Mouse (Mus musculus): ENCODE measurements around the gene Ppp1r10. TPM values are rescaled to one million over a fixed set of nuclear protein-coding genes. Genes with fewer than 3 reads are reported as not detected.

The Ppp1r10 gene
- 91.4 and 97.7 TPM in 2 replicates for total RNA-seq (2021)
- long read RNA-seq, experiment 1, full-length matches to known transcripts = 4 of 39 reads
- long read RNA-seq, experiment 1, partial matches to known transcripts = 25 of 39 reads
- long read RNA-seq, experiment 1, other reads (novel, unspliced or antisense) = 10 of 39 reads
- long read RNA-seq, experiment 2, full-length matches to known transcripts = 5 of 37 reads
- long read RNA-seq, experiment 2, partial matches to known transcripts = 24 of 37 reads
- long read RNA-seq, experiment 2, other reads (novel, unspliced or antisense) = 8 of 37 reads

DNA sequence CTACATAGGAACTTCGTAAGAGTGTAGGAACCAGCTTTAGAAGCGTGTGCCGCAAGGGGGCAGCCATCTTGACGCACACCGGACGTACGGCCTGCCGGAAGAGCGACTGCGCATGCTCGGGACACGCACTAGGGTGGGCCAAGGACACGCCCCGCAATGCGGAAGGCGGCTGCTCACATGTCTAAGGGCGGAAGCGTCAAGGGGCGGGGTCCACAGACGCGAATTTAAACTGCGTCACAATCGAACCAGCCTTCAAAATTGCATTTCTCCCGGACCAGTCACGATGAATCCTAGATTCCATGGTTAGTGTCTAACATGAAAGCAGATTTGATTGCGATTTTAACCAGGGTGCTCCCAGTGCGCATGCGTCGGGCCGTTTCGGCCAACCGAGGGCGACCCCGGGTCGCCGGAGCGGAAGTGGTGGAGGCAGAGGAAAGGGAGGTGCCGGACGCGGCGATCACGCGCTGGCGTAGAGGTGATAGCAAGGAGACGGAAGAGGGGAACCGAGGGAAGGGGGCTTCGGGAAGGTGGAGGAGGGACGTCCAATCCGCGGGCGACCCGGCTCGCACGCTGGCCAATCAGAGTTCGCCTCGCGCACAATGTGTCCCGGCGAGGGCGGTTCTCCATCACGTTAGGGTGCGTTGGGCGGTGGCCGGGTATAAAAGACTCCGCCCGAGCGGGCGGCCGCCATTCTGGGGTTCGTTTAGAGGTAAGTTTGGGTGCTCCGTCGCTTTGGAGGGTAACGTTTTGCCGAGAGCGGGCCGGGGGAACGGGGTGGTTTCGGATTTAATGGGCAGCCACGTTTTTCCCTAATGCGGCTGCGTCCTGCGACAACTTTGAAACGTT lies at the start of gene Ppp1r10, which contains the start of gene Mrps18b:
Gene Ppp1r10, plus strand, starts transcription at position 138 of the 846 bp plus-strand sequence.
Gene Mrps18b, minus strand, starts transcription at position 93 of the 846 bp plus-strand sequence.
- DNase-seq = peak; percentile 99

DNA sequence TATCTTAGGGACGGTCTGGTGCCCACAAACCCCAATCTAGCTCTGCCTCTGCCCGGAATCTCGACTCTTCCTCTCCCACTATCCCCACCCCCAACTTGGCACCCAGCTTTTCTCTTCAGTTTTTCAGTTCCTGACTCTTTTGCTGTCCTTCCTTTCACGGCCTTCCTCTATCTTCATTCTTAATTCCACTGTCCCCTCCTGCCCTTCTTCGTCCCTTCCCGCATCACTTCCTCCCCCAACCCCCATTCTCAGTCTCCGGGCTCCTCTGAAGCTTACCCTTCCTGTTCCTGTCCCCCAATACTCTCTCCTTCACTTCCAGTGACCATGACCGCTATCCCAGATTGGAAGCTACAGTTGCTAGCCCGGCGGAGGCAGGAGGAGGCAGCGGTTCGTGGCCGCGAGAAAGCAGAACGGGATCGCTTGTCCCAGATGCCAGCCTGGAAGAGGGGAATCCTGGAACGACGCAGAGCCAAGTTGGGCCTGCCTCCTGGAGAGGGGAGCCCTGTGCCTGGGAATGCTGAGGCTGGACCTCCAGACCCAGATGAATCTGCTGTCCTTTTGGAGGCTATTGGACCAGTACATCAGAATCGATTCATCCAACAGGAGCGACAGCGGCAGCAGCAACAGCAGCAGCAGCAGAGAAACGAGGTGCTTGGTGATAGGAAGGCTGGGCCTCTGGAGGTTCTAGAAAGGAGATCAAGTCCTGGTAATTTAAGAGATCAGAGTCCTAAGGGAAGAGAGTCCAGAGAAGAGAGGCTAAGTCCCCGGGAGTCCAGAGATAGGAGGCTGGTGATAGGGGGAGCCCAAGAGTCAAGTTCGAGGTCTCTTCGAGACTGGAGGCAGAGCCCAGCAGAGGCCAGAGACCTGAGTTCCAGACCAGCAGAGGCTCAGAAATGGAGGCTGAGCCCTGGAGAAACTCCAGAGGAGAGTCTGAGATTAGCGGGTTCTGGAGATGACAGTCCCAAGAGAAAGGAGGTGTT lies 49.0 kb upstream of the Ppp1r10 start:
- peak; percentile 62 for DNase-seq

DNA sequence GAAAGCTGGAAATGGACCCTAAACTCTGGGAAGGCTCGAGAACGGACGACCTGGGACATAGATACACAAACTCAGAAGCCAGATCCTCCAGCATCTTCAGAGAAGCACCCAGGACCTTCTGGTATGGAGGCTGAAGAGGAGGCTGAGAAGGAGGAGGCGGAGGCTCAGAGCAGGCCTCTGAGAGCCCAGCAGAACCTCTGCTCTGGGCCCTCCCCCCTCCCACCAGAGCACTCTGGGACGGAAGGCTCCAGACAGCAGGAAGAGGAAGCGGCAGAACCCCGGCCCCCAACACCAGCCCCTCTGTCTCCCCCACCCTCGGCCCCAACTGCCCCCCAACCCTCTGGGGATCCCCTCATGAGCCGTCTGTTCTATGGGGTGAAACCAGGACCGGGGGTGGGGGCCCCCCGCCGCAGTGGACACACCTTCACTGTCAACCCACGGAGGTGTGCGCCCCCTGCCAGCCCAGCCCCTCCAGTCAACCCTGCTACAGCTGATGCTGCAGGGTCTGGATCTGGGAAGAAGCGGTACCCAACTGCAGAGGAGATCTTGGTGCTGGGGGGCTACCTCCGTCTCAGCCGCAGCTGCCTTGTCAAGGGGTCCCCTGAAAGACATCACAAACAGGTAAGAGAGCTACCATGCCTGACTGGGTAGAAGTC lies 47.9 kb upstream of the Ppp1r10 start:
- DNase-seq = peak; percentile 58

DNA sequence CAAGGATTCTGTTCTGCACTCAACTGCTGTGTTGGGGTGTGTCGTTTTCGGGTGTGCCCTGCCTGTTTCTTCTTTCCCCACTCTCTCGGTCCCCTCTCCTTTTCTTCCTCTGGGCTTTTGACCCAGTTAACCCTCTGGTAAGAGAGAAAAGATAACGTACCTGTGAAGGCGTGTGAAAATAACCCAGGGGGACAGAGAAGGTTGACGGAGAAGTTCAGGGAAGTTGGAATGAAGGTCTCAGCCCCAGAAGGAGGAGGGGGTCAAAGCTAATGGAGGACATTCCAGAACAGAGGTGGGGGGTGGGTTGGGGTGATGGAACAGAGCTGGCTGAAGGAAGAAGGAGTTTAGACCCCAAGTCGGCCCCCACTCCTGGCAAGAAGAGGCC lies 47.3 kb upstream of the Ppp1r10 start:
- no peak for DNase-seq

DNA sequence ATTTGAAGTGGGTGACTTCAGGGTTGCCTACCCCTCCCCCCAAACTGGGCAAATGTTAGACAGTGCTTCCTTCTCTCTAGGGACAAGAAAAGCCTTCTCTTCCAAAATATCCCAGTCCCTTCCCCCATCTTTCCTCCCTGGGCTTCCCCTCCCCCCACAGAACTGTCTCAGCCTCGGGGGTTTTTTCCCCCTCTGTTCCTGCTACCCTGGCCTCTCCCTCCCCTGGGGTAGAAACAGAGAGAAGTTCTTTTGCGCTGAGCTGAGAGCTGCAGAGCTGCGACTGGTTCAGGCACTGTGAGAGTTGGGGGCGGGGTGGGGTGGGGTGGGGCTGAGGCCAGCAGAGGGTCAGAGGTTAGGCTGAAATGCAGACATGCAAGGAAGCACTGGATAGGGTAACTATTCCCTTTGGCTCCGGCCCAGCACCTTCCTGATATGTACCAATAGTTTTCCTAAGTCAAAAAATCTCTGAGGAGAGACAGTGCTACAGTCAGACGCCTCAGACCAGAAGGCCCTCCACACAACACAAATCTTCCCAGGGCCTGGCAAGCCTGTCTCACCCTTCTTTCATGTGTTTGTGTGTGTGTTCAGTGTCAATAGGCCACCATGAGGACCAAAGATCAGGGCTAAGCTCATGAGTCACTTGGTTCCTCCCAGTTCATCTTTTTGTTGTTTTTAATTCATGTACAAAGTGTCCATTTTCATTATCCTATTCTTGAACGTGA lies 46.7 kb upstream of the Ppp1r10 start:
- DNase-seq = peak; percentile 67

DNA sequence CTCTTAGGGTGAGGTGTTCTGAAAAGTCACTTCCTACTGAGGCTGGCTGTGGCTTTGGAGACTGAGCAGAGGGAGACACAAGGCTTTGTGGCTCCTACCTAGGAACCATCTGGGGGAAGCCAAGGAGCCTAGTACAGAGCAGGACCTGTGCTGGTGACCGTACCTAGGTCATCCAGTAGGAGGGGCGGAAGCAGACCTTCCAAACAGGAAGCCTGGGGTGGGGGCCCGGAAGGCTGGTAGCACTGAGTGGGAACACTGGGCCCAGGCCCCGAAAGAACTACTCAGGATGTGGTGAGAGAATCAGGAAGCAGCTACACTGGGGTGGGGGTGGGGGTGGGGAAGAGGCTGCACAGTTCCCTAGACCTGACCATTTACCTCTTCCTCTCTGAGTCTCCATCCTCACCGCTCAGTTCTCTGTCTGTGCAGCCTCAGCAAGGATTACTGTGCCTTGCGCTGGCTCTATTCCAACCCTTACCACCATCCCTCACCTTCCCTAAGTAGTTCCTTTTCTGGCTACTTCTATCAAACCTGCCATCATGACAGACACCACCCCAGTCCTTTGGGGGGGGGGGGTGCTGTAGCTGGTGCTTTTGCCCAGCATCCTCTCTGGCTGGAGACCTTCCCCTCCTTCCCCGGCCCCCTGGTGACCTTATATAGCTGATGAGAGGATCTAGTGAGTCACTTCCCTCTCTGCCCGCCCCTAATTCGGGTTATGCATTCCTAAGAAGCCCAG lies 45.9 kb upstream of the Ppp1r10 start:
- peak; percentile 77 for DNase-seq

DNA sequence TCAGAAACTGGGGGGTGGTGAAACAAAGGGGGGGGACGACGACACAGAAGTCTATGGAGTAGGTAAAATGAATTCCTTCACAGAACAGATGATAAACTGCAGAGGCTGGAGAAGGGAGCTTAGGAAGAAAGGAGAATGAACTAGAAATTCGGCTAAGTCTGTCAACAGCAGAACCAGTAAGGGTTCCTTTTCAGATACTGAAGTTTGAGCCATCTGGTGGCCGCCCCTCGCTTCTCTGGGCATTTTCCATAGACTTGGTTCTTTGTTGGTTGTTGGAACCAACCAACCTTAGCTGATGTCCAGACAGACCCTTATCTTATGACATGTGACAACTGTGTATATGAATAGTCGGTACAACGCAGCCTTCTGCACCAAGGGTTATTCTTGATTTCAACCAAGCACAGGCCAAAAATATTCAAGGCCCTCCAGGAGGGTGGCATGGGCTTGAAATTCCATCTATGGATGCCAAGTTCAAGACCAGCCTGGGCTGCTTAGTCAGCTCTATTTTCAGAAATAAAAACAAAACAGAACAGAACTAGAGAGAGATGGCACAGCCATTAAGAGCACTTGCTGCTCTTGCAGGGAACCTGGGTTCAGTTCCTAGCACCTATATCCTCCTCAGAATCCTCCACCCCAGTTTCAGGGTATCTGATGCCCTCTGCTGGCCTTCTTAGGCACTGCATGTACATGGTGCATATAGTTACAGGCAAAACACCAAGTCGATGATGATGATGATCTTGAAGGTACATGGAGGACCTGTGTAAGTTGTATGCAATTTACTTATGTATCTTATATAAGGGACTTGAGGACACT lies 45.1 kb upstream of the Ppp1r10 start:
- peak; percentile 70 for DNase-seq

DNA sequence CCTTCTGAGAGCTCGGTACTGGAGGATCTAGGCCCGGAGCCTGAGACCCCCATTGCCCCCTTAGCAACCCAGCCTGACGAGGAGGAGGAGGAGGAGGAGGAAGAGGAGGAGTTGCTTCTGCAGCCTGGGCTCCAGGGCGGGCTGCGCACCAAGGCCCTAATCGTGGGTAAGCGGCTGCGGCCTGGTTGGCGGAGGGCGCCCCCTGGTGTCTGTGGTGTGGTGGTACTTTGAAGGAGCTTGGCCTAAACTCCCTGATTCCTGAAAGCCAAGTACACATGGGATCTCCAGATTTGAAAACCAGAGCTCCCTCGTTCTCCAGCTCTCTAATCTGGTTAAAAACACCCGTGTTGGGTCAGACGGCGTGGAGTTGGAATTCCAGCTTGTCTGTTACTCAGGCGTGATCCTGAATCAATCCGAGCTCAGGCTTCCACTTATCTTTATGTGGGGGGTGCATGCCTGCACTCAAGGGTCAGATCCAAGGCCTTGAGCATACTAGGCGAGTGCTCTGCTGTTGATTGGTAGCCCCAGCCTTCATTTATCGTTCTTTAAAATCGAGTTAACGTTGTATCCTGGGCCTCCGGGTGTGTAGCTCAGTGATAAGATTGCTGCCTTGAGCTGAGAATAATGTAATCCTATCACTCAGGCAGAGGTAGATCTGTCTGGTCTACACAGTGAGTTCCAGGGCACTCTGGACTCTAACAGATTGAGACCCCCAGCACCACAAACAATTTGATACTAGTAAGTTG lies 42.3 kb upstream of the Ppp1r10 start:
- peak; percentile 95 for DNase-seq

DNA sequence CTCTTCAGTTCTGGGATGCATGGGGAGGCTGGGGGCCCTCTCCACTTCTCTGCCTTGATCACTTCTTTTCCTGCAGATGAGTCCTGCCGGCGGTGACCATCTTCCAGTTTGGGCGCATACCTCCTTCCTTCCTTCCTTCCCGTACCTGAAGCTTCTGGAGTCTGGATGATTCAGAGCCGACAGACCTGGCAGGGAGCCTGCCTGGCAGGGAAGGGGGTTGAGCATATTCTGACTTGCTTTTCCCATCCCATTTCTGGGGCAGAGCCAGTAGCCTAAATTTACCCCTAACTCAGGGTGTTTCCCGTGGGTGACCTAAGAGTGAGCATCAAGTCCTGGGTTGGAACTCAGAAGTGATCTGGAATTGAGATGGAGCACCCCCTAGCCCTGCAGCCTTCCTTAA lies 41.5 kb upstream of the Ppp1r10 start:
- no peak for DNase-seq

DNA sequence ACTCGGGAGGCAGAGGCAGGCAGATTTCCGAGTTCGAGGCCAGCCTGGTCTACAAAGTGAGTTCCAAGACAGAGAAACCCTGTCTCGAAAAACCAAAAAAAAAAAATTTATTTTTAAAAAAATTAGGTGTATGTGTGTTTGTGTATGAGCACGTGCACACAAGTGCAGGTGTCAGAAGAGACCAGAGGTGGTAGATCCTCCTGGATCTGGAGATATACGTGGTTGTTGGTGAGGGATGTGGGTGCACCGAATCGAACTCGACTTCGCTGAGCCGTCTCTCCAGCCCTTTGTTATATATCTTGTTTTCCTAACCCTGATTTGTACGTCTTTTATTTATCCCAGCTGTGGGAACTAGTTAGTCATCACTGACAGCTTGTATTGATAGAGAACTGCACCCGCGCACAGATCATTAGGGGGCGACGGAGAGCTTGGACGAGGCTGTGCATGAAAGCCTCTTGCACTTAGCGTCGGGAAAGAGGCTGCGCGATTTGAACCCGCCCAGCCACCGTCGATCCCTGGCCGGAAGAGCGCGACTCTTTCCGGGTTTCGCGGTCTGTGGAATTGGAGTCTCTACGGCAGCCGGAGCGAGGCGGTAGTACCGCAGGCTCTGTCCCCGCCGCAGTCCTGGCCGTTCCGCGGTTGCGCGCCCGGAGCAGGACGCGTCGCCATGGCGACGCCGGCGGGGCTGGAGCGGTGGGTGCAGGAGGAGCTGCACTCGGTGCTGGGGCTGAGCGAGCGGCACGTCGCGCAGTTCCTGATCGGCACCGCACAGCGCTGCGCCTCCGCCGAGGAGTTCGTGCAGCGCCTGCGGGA lies 36.8 kb upstream of the Ppp1r10 start, which contains the start of gene Dhx16:
Gene Dhx16, plus strand, starts transcription at position 575 of the 813 bp plus-strand sequence.
- peak; percentile 96 for DNase-seq

DNA sequence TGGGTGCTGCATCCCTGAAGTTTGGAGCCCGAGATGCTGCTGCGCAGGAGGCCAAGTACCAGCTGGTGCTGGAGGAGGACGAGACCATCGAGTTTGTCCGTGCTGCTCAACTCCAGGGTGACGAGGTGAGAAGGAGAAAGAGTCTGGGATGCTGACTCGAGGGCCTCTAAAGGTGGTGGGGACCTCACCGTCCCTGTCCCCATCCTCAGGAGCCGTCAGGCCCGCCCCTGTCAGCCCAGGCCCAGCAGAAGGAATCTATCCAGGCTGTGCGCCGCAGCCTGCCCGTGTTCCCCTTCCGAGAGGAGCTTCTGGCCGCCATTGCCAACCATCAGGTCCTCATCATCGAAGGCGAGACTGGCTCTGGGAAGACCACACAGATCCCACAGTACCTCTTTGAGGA lies 33.3 kb upstream of the Ppp1r10 start:
- DNase-seq = no peak

DNA sequence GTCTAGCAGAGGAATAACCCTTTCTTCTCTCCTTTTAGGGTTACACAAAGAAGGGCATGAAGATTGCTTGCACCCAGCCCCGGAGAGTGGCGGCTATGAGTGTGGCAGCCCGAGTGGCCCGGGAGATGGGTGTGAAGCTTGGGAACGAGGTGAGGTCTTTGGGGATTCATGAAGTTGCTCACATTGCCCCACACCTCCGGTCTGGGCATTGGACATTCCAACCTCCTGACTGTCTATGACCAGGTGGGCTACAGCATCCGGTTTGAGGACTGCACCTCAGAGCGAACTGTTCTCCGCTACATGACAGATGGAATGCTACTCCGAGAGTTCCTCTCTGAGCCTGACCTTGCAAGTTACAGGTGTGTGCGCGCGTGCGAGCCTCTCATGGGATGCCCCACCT lies 32.5 kb upstream of the Ppp1r10 start:
- no peak for DNase-seq

DNA sequence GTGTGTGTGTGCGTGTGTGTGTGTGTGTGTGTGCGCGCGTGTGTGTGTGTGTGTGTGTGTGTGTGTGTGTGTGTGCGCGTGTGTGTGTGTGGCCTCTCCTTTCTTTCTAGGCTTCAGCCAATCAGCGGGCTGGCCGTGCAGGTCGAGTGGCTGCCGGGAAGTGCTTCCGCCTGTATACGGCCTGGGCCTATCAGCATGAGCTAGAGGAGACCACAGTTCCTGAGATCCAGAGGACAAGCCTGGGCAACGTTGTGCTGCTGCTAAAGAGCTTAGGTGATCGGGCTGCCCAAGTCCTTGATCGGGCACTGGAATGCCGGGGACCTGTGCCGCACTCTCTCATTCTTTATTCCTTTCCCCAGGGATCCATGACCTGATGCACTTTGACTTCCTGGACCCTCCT lies 28.5 kb upstream of the Ppp1r10 start:
- no peak for DNase-seq

DNA sequence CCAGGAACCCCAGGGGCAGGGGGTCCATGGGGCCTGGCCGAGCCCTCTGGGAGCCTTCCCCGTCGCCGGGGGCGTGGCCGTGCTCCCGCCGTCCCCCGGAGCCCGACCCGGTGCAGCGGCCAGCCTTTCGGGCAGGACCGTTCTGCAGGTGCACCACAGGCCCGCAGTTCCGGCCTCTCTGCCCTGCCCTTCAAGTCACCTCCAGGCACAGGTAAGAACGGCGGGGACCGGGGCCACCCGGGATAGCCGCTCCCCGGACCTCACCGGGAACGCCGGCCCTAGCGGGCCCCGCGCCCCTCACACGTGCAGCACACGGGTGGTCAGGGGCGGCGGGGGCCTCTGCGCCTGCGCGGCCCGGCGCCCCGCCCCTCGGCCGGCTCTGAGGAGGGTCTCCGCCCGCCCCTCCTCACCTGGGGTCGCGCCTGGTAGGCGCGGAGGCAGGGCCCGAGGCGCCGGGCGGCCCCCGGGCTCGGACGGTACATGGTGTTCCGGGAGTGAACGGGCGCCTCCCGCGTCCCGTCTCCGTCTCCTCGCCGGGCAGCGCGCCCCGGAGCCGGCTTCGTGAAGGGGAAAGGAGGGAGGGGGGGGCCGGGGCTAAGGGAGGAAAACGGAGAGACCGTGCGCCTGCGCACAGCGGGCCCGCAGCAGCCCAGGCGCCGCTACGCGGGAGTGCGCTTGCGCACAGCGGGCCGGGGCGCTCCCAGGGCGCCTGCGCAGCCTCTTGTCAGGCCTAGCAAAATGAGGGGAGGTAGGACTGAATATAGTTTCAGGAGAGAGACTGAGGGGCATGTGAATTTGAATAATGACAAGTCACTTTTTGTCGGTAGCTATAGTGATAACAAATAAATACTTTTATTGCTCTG lies 19.2 kb upstream of the Ppp1r10 start, which contains the start of gene 2310061I04Rik:
Gene 2310061I04Rik, minus strand, starts transcription at position 651 of the 863 bp plus-strand sequence.
- peak; percentile 95 for DNase-seq

DNA sequence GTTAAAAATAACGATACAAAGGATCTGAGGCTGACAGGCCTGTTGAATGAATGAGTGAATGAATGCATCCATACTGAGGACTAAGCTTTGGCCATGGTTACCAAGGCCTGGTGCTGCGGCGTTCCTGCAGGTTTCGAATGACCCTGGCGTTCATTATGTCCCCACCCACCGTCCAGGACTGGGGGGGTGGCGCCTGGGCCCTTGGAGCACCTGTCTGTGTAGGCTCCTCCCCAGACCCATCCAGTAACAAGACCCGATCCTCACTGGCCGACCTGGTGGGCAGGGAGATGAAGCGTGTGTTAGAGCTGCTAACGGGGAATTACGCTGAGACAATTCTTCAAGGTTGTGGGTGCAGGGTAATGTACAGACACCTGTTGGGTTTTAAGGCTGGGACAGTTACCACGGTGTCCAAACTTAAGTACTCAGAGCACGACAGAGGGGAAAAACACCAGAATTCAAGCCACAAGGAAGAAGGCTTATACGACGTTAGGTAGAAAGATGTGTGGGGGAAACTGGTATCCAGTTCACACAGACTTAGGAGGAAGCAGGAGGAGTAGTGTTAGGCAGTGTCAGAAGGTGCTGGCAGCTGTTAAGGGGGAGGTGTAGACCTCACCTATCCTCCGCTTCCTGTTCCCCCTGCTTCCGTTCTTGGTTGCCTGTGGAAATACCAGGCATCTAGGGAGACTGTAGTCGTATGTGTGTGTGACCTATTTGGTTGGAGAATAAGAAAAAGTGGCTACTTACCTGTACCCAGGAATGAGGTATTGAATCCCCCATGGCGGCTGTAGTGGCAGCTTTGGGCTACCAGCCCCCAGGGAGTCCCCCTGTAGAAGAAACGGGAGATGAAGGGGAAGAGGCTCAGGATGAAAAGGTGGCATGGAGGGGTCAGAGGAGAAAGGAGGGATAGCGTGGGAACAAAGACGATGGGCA lies 18.3 kb upstream of the Ppp1r10 start:
- peak; percentile 29 for DNase-seq
